Comparison of ENCODE assay signal across 24 mouse cellular contexts in genomic region chr16:8639466-8640191, GRCm38 (mm10). TPM values are rescaled to one million over a fixed set of nuclear protein-coding genes. Genes with fewer than 3 reads are reported as not detected.
A peak's percentile ranks its signal among the peaks of the same experiment; 100 is the strongest.
DNase-seq lines count a peak whose midpoint lies in the region; ATAC-seq and TF ChIP-seq lines count a peak whose summit lies in the region.
"Had no signal": no experiment of that assay in that cellular context is flagged by ENCODE, and none has a peak within 500 bp of the region (broad histone marks: within the 10 kb centered on the region; RNA-seq: fewer than 3 reads in every experiment).

No protein-coding gene starts in this region.

- ATAC-seq in erythroblast, adult 5-6 weeks (replicated peaks; ENCODE audit: low FRiP score, poor library complexity, severe bottlenecking) = no peak
- ATAC-seq in liver, embryonic 13.5 days (ENCODE audit: low read depth) = no peak
- ATAC-seq: forebrain, embryonic 15.5 days; hindbrain, embryonic 16.5 days had no signal

- peak overlapping the region; percentile 44 for H3K4me3 ChIP-seq in erythroblast, embryonic 14.5 days (replicated peaks)
- peak overlapping the region; percentile 80 for H3K4me3 ChIP-seq in liver, embryonic 13.5 days (replicated peaks)
- H3K4me3 ChIP-seq in small intestine, adult 2 months (ENCODE audit: low read depth, low read length) = peak overlapping the region; percentile 36
- H3K4me3 ChIP-seq: forebrain, embryonic 15.5 days had no signal

- H3K27ac ChIP-seq in liver, embryonic 13.5 days = peak overlapping the region; percentile 37
- H3K27ac ChIP-seq in small intestine, adult 2 months (ENCODE audit: insufficient read depth, low read depth, low read length) = peak overlapping the region; percentile 83
- H3K27ac ChIP-seq: forebrain, embryonic 15.5 days; heart, embryonic 13.5 days had no signal

- no peaks in the 10 kb centered on the region for H3K9me3 ChIP-seq in erythroblast, embryonic 14.5 days (ENCODE audit: control insufficient read depth, low read length)
- H3K9me3 ChIP-seq in liver, embryonic 13.5 days (replicated peaks) = no peaks in the 10 kb centered on the region
- H3K9me3 ChIP-seq: forebrain, embryonic 15.5 days; heart, embryonic 13.5 days had no signal

- TF ChIP-seq CTCF in small intestine, adult 2 months (IDR thresholded peaks at IDR 0.05; ENCODE audit: extremely low read depth, insufficient read length, insufficient replicate concordance, low read depth, low read length) = no peak

- peaks cover 65% of the 10 kb centered on the region for H3K4me1 ChIP-seq in erythroblast, embryonic 14.5 days (ENCODE audit: control insufficient read depth)
- H3K4me1 ChIP-seq in liver, embryonic 13.5 days (replicated peaks) = peaks cover 55% of the 10 kb centered on the region
- peaks cover 15% of the 10 kb centered on the region for H3K4me1 ChIP-seq in small intestine, adult 2 months (ENCODE audit: control insufficient read depth, insufficient read depth, insufficient read length, low read length)

- peaks cover 73% of the 10 kb centered on the region for H3K36me3 ChIP-seq in erythroblast, embryonic 14.5 days (ENCODE audit: control insufficient read depth)
- peaks cover 65% of the 10 kb centered on the region for H3K36me3 ChIP-seq in liver, embryonic 13.5 days
- H3K36me3 ChIP-seq in small intestine, adult 2 months (ENCODE audit: control insufficient read depth, insufficient read depth, low read length) = peaks cover 23% of the 10 kb centered on the region

- DNase-seq in induced T-regulatory cell, adult 2 months (ENCODE audit: low read depth) = peak; percentile 69
- no peak for DNase-seq in liver, embryonic 13.5 days
- no peak for DNase-seq in neural tube, embryonic 10.5 days (ENCODE audit: extremely low spot score, low spot score)
- no peak for DNase-seq in cerebellum, adult 9-11 months
- DNase-seq in adrenal gland, postnatal 14 days = no peak
- DNase-seq: cerebellum, adult 9-10 months; heart, postnatal 4 days; kidney, postnatal 4 days; lung, embryonic 14.5 days; right cerebral cortex, postnatal 14 days; thymus, postnatal 36 days had no signal

- H3K9ac ChIP-seq in liver, embryonic 13.5 days = peak overlapping the region; percentile 10; the same call in 1 of the 2 replicates
- H3K9ac ChIP-seq: forebrain, embryonic 15.5 days; lung, embryonic 14.5 days had no signal

- no peaks in the 10 kb centered on the region for H3K27me3 ChIP-seq in erythroblast, embryonic 14.5 days (ENCODE audit: control insufficient read depth)
- no peaks in the 10 kb centered on the region for H3K27me3 ChIP-seq in liver, embryonic 13.5 days
- no peaks in the 10 kb centered on the region for H3K27me3 ChIP-seq in small intestine, adult 2 months (ENCODE audit: control insufficient read depth, insufficient read depth, low read length)
- H3K27me3 ChIP-seq: forebrain, embryonic 15.5 days; heart, embryonic 13.5 days had no signal

- H3K4me2 ChIP-seq in liver, embryonic 13.5 days = peak overlapping the region; percentile 90
- H3K4me2 ChIP-seq: forebrain, embryonic 15.5 days had no signal

- TF ChIP-seq POLR2A in small intestine, adult 2 months (IDR thresholded peaks at IDR 0.05; ENCODE audit: low read depth, low read length) = no peak

- 39% methylated on average over 11 of the region's 11 CpGs for WGBS in liver, embryonic 13.5 days (ENCODE audit: insufficient replicate concordance)
- WGBS in small intestine, adult 2 months = 24% methylated on average over 11 of the region's 11 CpGs

RNA-seq across cellular contexts. Expression of gene Tmem186, which starts 2.1 kb away (rescaled TPM):
- 0.31 and 0.35 TPM in 2 replicates for polyA plus RNA-seq in erythroblast, embryonic 14.5 days (2012)
- 4.2 and 6.7 TPM in 2 replicates for total RNA-seq in erythroblast, adult 5-6 weeks (2015; ENCODE audit: low replicate concordance)
- 1.8 and 5.6 TPM in 2 replicates for total RNA-seq in erythroblast, adult 5-6 weeks (2017; ENCODE audit: low replicate concordance)
- 11.2 and 11.8 TPM in 2 replicates for polyA plus RNA-seq in liver, embryonic 13.5 days (2015; fragmentation: Nextera tagmentation; extraction: Ambion mirVana)
- polyA plus RNA-seq in small intestine, adult 2 months (2012; rRNA removed) = 6.2 and 8.6 TPM in 2 replicates
- 22.9 and 23.8 TPM in 2 replicates for total RNA-seq in adrenal gland, postnatal 14 days (2021)

RNA-seq across cellular contexts. Expression of gene Pmm2, which starts 2.2 kb away (rescaled TPM):
- polyA plus RNA-seq in erythroblast, embryonic 14.5 days (2012) = 1.6 and 2.7 TPM in 2 replicates
- total RNA-seq in erythroblast, adult 5-6 weeks (2015; ENCODE audit: low replicate concordance) = 27.2 and 40.7 TPM in 2 replicates
- total RNA-seq in erythroblast, adult 5-6 weeks (2017; ENCODE audit: low replicate concordance) = 52.6 and 60.8 TPM in 2 replicates
- polyA plus RNA-seq in liver, embryonic 13.5 days (2015; fragmentation: Nextera tagmentation; extraction: Ambion mirVana) = 37.0 and 38.5 TPM in 2 replicates
- polyA plus RNA-seq in small intestine, adult 2 months (2012; rRNA removed) = 116 and 240 TPM in 2 replicates
- 74.6 and 75.4 TPM in 2 replicates for total RNA-seq in adrenal gland, postnatal 14 days (2021)

RNA-seq across cellular contexts. Expression of gene Carhsp1, which starts 32.3 kb away (rescaled TPM):
- polyA plus RNA-seq in erythroblast, embryonic 14.5 days (2012) = 30.7 and 31.2 TPM in 2 replicates
- total RNA-seq in erythroblast, adult 5-6 weeks (2015; ENCODE audit: low replicate concordance) = 106 and 129 TPM in 2 replicates
- total RNA-seq in erythroblast, adult 5-6 weeks (2017; ENCODE audit: low replicate concordance) = 184 and 218 TPM in 2 replicates
- 62.4 and 67.1 TPM in 2 replicates for polyA plus RNA-seq in liver, embryonic 13.5 days (2015; fragmentation: Nextera tagmentation; extraction: Ambion mirVana)
- 31.8 and 61.6 TPM in 2 replicates for polyA plus RNA-seq in small intestine, adult 2 months (2012; rRNA removed)
- 74.9 and 85.9 TPM in 2 replicates for total RNA-seq in adrenal gland, postnatal 14 days (2021)

RNA-seq across cellular contexts. Expression of gene Gm5767, which starts 40.9 kb away (rescaled TPM):
- polyA plus RNA-seq in erythroblast, embryonic 14.5 days (2012) = not detected in 2 replicates
- total RNA-seq in erythroblast, adult 5-6 weeks (2015; ENCODE audit: low replicate concordance) = not detected in 2 replicates
- total RNA-seq in erythroblast, adult 5-6 weeks (2017; ENCODE audit: low replicate concordance) = not detected in 2 replicates
- polyA plus RNA-seq in liver, embryonic 13.5 days (2015; fragmentation: Nextera tagmentation; extraction: Ambion mirVana) = not detected in 2 replicates
- 0.42 TPM in 1 of 2 replicates, not detected in the other for polyA plus RNA-seq in small intestine, adult 2 months (2012; rRNA removed)
- not detected in 2 replicates for total RNA-seq in adrenal gland, postnatal 14 days (2021)
- total RNA-seq: granulocyte monocyte progenitor cell, adult 5-6 weeks; heart, postnatal 4 days; megakaryocyte-erythroid progenitor cell, adult 5-6 weeks; monocyte, adult 5-6 weeks had no signal
- polyA plus RNA-seq: embryonic facial prominence, embryonic 14.5 days; forebrain, embryonic 15.5 days; heart, embryonic 13.5 days; hindbrain, embryonic 16.5 days; kidney, embryonic 14.5 days; limb, embryonic 11.5 days; lung, embryonic 14.5 days; neural tube, embryonic 14.5 days had no signal

Comparison
In these comparisons a context has a peak if more than half of its experiments do, and no peak if none do; other contexts are left out.
1. RNA of gene Pmm2, which starts 2.2 kb away (polyA plus RNA-seq): 116 to 240 TPM in small intestine, adult 2 months and 37.0 to 38.5 TPM in liver, embryonic 13.5 days; 1.6 to 2.7 TPM in erythroblast, embryonic 14.5 days; every median in the first group is over 10 times any median in the second.
2. Peak in every context shown above with its lines, with median percentiles within 50 percentile points of each other: H3K4me3 ChIP-seq.